Comparison of ENCODE assay signal across 30 mouse cellular contexts in the genomic region with DNA sequence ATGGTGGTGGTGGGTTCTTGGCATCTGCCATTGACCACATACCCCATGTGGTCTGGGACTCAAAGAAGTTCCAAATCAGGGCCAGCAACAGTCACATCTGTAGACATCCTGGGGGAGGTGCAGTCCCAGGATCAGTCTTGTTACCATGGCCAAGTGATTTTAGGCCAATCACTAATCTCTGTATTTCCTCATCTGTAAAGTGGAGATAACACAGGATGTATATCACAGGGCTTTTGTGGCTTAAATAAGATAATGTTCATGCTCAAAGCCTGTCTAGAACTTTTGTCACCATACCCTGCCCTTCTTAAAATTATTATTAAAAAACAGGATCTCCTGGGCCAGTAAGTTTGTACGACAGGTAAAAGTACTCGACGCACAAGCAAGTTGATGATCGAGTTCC. TPM values are rescaled to one million over a fixed set of nuclear protein-coding genes. Genes with fewer than 3 reads are reported as not detected.
"Had no signal": no experiment of that assay in that cellular context is flagged by ENCODE, and none has a peak within 500 bp of the region (broad histone marks: within the 10 kb centered on the region; RNA-seq: fewer than 3 reads in every experiment).

No protein-coding gene starts in this region.

- DNase-seq: cerebellum, adult 8-10 months; cerebellum, adult 9-10 months; cerebellum, adult 9-11 months; cerebellum, postnatal 10 days; cerebellum, postnatal 14 days; cerebellum, postnatal 25 days; cerebellum, postnatal 36 days; embryo, embryonic 11 days; forebrain, postnatal 0 days; gastrocnemius, adult 2 months; gastrocnemius, postnatal 10 days; gastrocnemius, postnatal 14 days; gastrocnemius, postnatal 25 days; gastrocnemius, postnatal 36 days; heart, adult 18-20 months; heart, adult 2 months had no signal

- H3K27ac ChIP-seq: embryonic facial prominence, embryonic 10.5 days; embryonic facial prominence, embryonic 12.5 days; embryonic facial prominence, embryonic 13.5 days; embryonic facial prominence, embryonic 15.5 days; forebrain, embryonic 10.5 days; forebrain, embryonic 12.5 days; forebrain, embryonic 13.5 days; forebrain, embryonic 15.5 days; gastrocnemius, adult 2 months; heart, adult 2 months; heart, embryonic 10.5 days had no signal

- H3K9ac ChIP-seq: embryonic facial prominence, embryonic 12.5 days; embryonic facial prominence, embryonic 13.5 days; embryonic facial prominence, embryonic 15.5 days; forebrain, embryonic 12.5 days; forebrain, embryonic 13.5 days; forebrain, embryonic 15.5 days; forebrain, postnatal 0 days had no signal

- H3K27me3 ChIP-seq: embryonic facial prominence, embryonic 12.5 days; embryonic facial prominence, embryonic 13.5 days; embryonic facial prominence, embryonic 15.5 days; forebrain, embryonic 12.5 days; forebrain, embryonic 13.5 days; forebrain, embryonic 15.5 days had no signal

- H3K36me3 ChIP-seq: embryonic facial prominence, embryonic 10.5 days; embryonic facial prominence, embryonic 12.5 days; embryonic facial prominence, embryonic 13.5 days; embryonic facial prominence, embryonic 15.5 days; forebrain, embryonic 10.5 days; forebrain, embryonic 12.5 days; forebrain, embryonic 15.5 days; heart, embryonic 10.5 days had no signal

- H3K4me1 ChIP-seq: embryonic facial prominence, embryonic 10.5 days; embryonic facial prominence, embryonic 12.5 days; embryonic facial prominence, embryonic 13.5 days; embryonic facial prominence, embryonic 15.5 days; forebrain, embryonic 10.5 days; forebrain, embryonic 12.5 days; forebrain, embryonic 13.5 days; forebrain, embryonic 15.5 days; heart, embryonic 10.5 days had no signal

- H3K9me3 ChIP-seq: embryonic facial prominence, embryonic 10.5 days; embryonic facial prominence, embryonic 12.5 days; embryonic facial prominence, embryonic 13.5 days; embryonic facial prominence, embryonic 15.5 days; forebrain, embryonic 10.5 days; forebrain, embryonic 12.5 days; forebrain, embryonic 13.5 days; forebrain, embryonic 15.5 days; heart, embryonic 10.5 days had no signal

- ATAC-seq: forebrain, embryonic 13.5 days; forebrain, embryonic 14.5 days; forebrain, embryonic 15.5 days; forebrain, embryonic 16.5 days; forebrain, postnatal 0 days had no signal

- H3K4me3 ChIP-seq: embryonic facial prominence, embryonic 10.5 days; embryonic facial prominence, embryonic 12.5 days; embryonic facial prominence, embryonic 13.5 days; embryonic facial prominence, embryonic 15.5 days; erythroblast, embryonic 14.5 days; forebrain, embryonic 10.5 days; forebrain, embryonic 12.5 days; forebrain, embryonic 13.5 days; forebrain, embryonic 15.5 days; gastrocnemius, adult 2 months; heart, adult 2 months; heart, embryonic 10.5 days had no signal

RNA-seq across cellular contexts. Expression of gene Spns3, which starts 6.2 kb away (rescaled TPM):
- total RNA-seq: forebrain, postnatal 0 days; heart, adult 18-20 months; heart, adult 2 months had no signal
- polyA plus RNA-seq: embryonic facial prominence, embryonic 11.5 days; embryonic facial prominence, embryonic 12.5 days; forebrain, embryonic 11.5 days; forebrain, embryonic 12.5 days; forebrain, embryonic 13.5 days; forebrain, embryonic 16.5 days had no signal
